Mouse (Mus musculus): ENCODE measurements around the gene Gm4305.
"Not testable (repeated sequence)": the region's sequence is repeated elsewhere in the genome, so short reads cannot be mapped to it uniquely, and the experiment has no call there.

GRCm38 (mm10) chr10:100356841-100357240, 5.9 kb downstream of the Gm4305 start:
- TF ChIP-seq CTCF (conservative IDR thresholded peaks at IDR 0.05; ENCODE audit: low read length); NANOG (IDR thresholded peaks at IDR 0.05; ENCODE audit: borderline replicate concordance, low read length); POU5F1 (IDR thresholded peaks at IDR 0.05; ENCODE audit: borderline replicate concordance, low read length): not testable (repeated sequence)
